Mouse (Mus musculus): ENCODE measurements around the gene Tmem120b. TPM values are rescaled to one million over a fixed set of nuclear protein-coding genes. Genes with fewer than 3 reads are reported as not detected.

Tmem120b gene
- total RNA-seq, 2 experiments from 2014 or later, result 12.1 to 12.7 TPM

DNA sequence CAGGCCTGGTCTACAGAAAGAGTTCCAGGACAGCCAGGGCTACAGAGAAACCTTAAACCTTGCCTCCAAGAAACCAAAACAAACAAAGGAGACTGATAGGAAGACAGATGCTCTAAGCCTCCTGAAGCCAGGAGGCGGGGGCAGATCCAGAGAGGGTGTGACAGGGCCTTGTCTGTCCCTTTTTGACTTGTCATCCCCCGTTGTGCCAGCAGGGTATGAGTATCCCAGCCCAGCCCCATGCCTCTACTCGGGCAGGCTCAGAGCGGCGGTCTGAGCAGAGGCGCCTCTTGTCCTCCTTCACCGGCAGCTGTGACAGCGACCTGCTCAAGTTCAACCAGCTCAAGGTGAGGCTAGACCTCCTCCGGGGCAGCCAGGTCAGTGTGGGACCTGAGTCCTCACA lies 94.7 kb downstream of the Tmem120b start:
- peak; percentile 12 for DNase-seq

DNA sequence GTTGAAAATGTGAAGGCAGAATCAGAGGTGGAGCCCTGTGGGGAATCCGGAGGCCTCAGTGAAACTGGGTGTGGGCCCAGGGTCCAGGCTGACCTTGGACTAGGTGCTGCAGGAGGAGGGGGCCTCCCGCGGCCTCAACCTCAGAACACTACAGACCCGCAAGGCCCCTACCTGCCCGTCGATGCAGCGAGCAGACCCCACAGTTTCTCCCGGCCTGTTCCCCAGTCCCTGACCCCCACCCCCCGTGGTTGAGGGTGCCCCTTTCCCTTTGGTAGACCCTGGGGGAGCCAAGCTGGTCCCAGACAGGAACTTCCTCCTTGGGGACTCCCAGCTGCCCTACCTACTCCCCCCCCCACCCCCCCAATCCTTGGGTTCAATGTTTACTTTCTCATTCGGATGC lies 98.2 kb downstream of the Tmem120b start:
- DNase-seq, result no peak

Other genes with a start within 250 kb of the Tmem120b start
- gene Anapc5, start 247.1 kb upstream of the Tmem120b start, total RNA-seq (2021), result 100 to 1,000 TPM; 275 to 276 TPM
- gene Rnf34, start 218.4 kb upstream of the Tmem120b start, total RNA-seq (2021), result 10 to 100 TPM; 32.6 to 34.0 TPM
- gene Kdm2b, start 78.6 kb upstream of the Tmem120b start, total RNA-seq (2021), result 10 to 100 TPM; 27.7 to 29.5 TPM
- 10 to 100 TPM; 19.2 to 19.8 TPM for gene Orai1, start 53.3 kb upstream of the Tmem120b start, total RNA-seq (2021)
- not detected for gene Morn3, start 21.4 kb upstream of the Tmem120b start, total RNA-seq (2021)
- gene Rhof, start 64.3 kb downstream of the Tmem120b start, total RNA-seq (2021), result under 1 TPM; 0.36 to 0.71 TPM
- 10 to 100 TPM; 22.2 to 23.0 TPM for gene Setd1b, start 73.8 kb downstream of the Tmem120b start, total RNA-seq (2021)
- 10 to 100 TPM; 22.8 to 24.8 TPM for gene Psmd9, start 101.0 kb downstream of the Tmem120b start, total RNA-seq (2021)
- gene Hpd, start 114.3 kb downstream of the Tmem120b start, total RNA-seq (2021), result not detected
- gene Wdr66, start 183.7 kb downstream of the Tmem120b start, total RNA-seq (2021), result 1 to 10 TPM; 2.2 to 3.3 TPM

Data from heart, postnatal 4 days (tissue).